Mouse (Mus musculus): ENCODE results near the gene Suds3. TPM values are rescaled to one million over a fixed set of nuclear protein-coding genes. Genes with fewer than 3 reads are reported as not detected.

Suds3 gene
- total RNA-seq (2012; rRNA removed) (64.6 and 67.8 TPM in 2 replicates), polyA plus RNA-seq (2012; ENCODE audit: insufficient read depth in 1 of 2, insufficient read length in 2 of 2, low read depth in 1 of 2, low replicate concordance in 2 of 2, missing spikeins in 1 of 2) (100 to 1,000 TPM in 1 of 2 experiments, not detected in 1; 102 TPM)

DNA sequence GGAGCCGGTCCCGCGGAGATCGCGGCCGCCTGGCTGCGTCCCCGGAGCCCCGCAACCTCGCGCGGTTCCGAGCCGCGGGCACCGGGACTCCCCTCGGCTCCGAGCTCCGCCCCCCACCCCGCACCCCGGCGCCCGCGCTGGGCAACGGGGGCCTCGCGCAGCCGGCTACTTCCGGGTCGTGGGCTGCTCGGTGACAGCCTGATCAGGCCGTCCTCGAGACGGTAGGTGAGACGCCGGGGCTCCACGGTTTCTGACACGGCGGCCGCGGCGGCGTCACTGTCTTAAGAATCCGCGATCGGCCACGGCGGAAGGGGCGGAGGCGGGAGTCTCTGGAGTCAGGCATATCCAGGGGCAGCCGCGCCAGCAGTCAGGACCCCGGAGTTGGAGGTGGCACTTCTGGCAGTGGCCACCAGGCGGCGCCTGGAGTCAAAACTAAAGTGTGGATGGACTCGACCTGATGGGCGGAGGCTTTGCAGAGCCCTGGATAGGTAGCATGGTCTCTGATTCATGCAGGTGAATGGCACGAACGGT is at the start of gene Suds3:
Gene Suds3 (minus strand): TSS at position 278 of the 531 bp plus-strand sequence.
- Histone ChIP-seq H3K9ac (ENCODE audit: control insufficient read depth, low read depth, low read length, poor library complexity, severe bottlenecking) (peak within 1 kb of the TSS; percentile 98), H3K4me3 (ENCODE audit: control insufficient read depth in 1 of 2, insufficient read depth in 1 of 2, low read depth in 2 of 2, low read length in 2 of 2) (peak within 1 kb of the TSS; percentile 62 to 93), H3K4me1 (ENCODE audit: control insufficient read depth in 1 of 2, insufficient read depth in 2 of 2, low read length in 2 of 2) (peaks cover 0 to 12% of the 10 kb centered on the region in 2 experiments; a peak in 3 of 4 replicates), H3K27ac (ENCODE audit: control insufficient read depth, low read depth, low read length) (peak within 1 kb of the TSS; percentile 89), H3K79me2 (ENCODE audit: control insufficient read depth, insufficient read depth, low read length, poor library complexity) (peaks cover 27% of the 10 kb centered on the region), H3K9me3 (replicated peaks; ENCODE audit: insufficient read depth, low read length) (no peaks in the 10 kb centered on the region), H3K36me3 (ENCODE audit: control insufficient read depth in 1 of 2, insufficient read depth in 2 of 2, low read length in 2 of 2) (peaks cover 4 to 15% of the 10 kb centered on the region in 2 experiments; a peak in 3 of 4 replicates), H3K27me3 (ENCODE audit: control insufficient read depth in 1 of 2, insufficient read depth in 2 of 2, low read length in 2 of 2) (no peaks in the 10 kb centered on the region)
- peak; percentile 90 for DNase-seq (ENCODE audit: low read depth, low spot score)
- TF ChIP-seq MXI1 (IDR thresholded peaks at IDR 0.05; ENCODE audit: low read depth, low read length) (peak; percentile 77), MYC (IDR thresholded peaks at IDR 0.05; ENCODE audit: low read depth, low read length) (no peak), ZNF384 (IDR thresholded peaks at IDR 0.05; ENCODE audit: low read depth, low read length) (peak; percentile 28; the same call in 1 of the 2 replicates), MYB (IDR thresholded peaks at IDR 0.05; ENCODE audit: low read depth, low read length) (no peak), CHD2 (IDR thresholded peaks at IDR 0.05; ENCODE audit: low read length) (no peak), UBTF (IDR thresholded peaks at IDR 0.05; ENCODE audit: borderline replicate concordance, insufficient read depth, low read depth, low read length) (no peak), MAZ (IDR thresholded peaks at IDR 0.05; ENCODE audit: low read depth, low read length) (peak; percentile 77), POLR2AphosphoS2 (IDR thresholded peaks at IDR 0.05; ENCODE audit: low read length) (no peak), HCFC1 (IDR thresholded peaks at IDR 0.05; ENCODE audit: low read depth, low read length) (peak; percentile 94), TAL1 (IDR thresholded peaks at IDR 0.05; ENCODE audit: low read length) (no peak), RAD21 (IDR thresholded peaks at IDR 0.05; ENCODE audit: low read depth, low read length) (peak; percentile 90), USF1 (IDR thresholded peaks at IDR 0.05; ENCODE audit: low read depth, low read length) (no peak), TBP (IDR thresholded peaks at IDR 0.05; ENCODE audit: low read depth, low read length) (0 out of 2 replicates have a peak, but pooled peaks have one; percentile 40), ZC3H11A (IDR thresholded peaks at IDR 0.05; ENCODE audit: low read depth, low read length) (peak; percentile 94), GATA1 (IDR thresholded peaks at IDR 0.05; ENCODE audit: low read depth, low read length) (no peak), EP300 (IDR thresholded peaks at IDR 0.05; ENCODE audit: low read depth in 1 of 2, low read length in 2 of 2) (peak in 1 of 2 experiments; percentile 23; a peak in 2 of 4 replicates), ZMIZ1 (IDR thresholded peaks at IDR 0.05; ENCODE audit: low read depth, low read length) (no peak), KAT2A (conservative IDR thresholded peaks at IDR 0.05; ENCODE audit: low read depth, low read length) (peak; percentile 80; the same call in 1 of the 2 replicates), ZKSCAN1 (IDR thresholded peaks at IDR 0.05; ENCODE audit: low read depth, low read length) (no peak), BHLHE40 (IDR thresholded peaks at IDR 0.05; ENCODE audit: borderline replicate concordance, low read depth, low read length) (no peak), POLR2A (IDR thresholded peaks at IDR 0.05; ENCODE audit: control insufficient read depth in 1 of 2, insufficient read depth in 1 of 2, low read depth in 1 of 2, low read length in 2 of 2, poor library complexity in 1 of 2) (peak in 1 of 2 experiments; percentile 36; a peak in 1 of 4 replicates), TCF12 (IDR thresholded peaks at IDR 0.05; ENCODE audit: low read depth, low read length) (no peak), CTCF (IDR thresholded peaks at IDR 0.05 in 2 of 3, conservative IDR thresholded peaks at IDR 0.05 in 1 of 3; ENCODE audit: control insufficient read depth in 1 of 3, insufficient read depth in 1 of 3, low read depth in 2 of 3, low read length in 3 of 3, poor library complexity in 1 of 3, severe bottlenecking in 1 of 3) (peak; percentile 84 to 96 (median 94)), POLR2AphosphoS5 (IDR thresholded peaks at IDR 0.05; ENCODE audit: borderline replicate concordance, low read depth, low read length) (no peak), SIN3A (IDR thresholded peaks at IDR 0.05; ENCODE audit: low read length) (peak; percentile 91), NRF1 (IDR thresholded peaks at IDR 0.05; ENCODE audit: insufficient read depth, low read depth, low read length, poor library complexity, severe bottlenecking) (no peak), ELF1 (IDR thresholded peaks at IDR 0.05; ENCODE audit: low read depth, low read length) (peak; percentile 95), CHD1 (IDR thresholded peaks at IDR 0.05; ENCODE audit: low read depth, low read length) (no peak), ETS1 (IDR thresholded peaks at IDR 0.05; ENCODE audit: low read depth, low read length) (peak; percentile 38; the same call in 1 of the 2 replicates), USF2 (IDR thresholded peaks at IDR 0.05; ENCODE audit: borderline replicate concordance in 1 of 2, insufficient read depth in 1 of 2, low read depth in 1 of 2, low read length in 2 of 2) (no peak), SMC3 (IDR thresholded peaks at IDR 0.05; ENCODE audit: low read depth, low read length) (peak; percentile 99), NELFE (IDR thresholded peaks at IDR 0.05; ENCODE audit: low read depth, low read length) (peak; percentile 52; the same call in 1 of the 2 replicates), GABPA (IDR thresholded peaks at IDR 0.05; ENCODE audit: low read depth, low read length) (no peak), RCOR1 (IDR thresholded peaks at IDR 0.05; ENCODE audit: low read depth, low read length) (no peak), E2F4 (IDR thresholded peaks at IDR 0.05; ENCODE audit: borderline replicate concordance, low read depth, low read length) (no peak), MAFK (IDR thresholded peaks at IDR 0.05; ENCODE audit: borderline replicate concordance, low read depth, low read length) (no peak), MAX (IDR thresholded peaks at IDR 0.05; ENCODE audit: low read length) (peak; percentile 100)

All from MEL (cell line).